Mouse (Mus musculus) myocyte (in vitro differentiated cells): ENCODE measurements around the gene Nelfe.
A peak's percentile ranks its signal among the peaks of the same experiment; 100 is the strongest.

Experiments used
- CEBPB ChIP-seq: IDR thresholded peaks from 2 replicates; pipeline ENCODE4 v1.6.1; 2011; ENCODE audit warnings: mild to moderate bottlenecking, moderate library complexity; ENCODE audit not compliant: poor library complexity, insufficient read depth, severe bottlenecking
- MAX ChIP-seq: IDR thresholded peaks from one replicate; pipeline ENCODE4 v1.6.1; 2011; ENCODE audit warnings: low read depth, mild to moderate bottlenecking, control low read depth
- POLR2A ChIP-seq: IDR thresholded peaks from one replicate; pipeline ENCODE4 v1.6.1; 2011; ENCODE audit warnings: low read depth, mild to moderate bottlenecking, control low read depth, moderate library complexity; ENCODE audit not compliant: insufficient read length
- REST ChIP-seq: IDR thresholded peaks from one replicate; pipeline ENCODE4 v1.6.1; 2011; ENCODE audit warnings: mild to moderate bottlenecking, control low read depth, moderate library complexity; ENCODE audit not compliant: insufficient read depth, insufficient read length
- SRF ChIP-seq: IDR thresholded peaks from one replicate; pipeline ENCODE4 v1.6.1; 2011; ENCODE audit warnings: low read depth; ENCODE audit not compliant: control insufficient read depth, insufficient read length
- USF1 ChIP-seq: IDR thresholded peaks from one replicate; pipeline ENCODE4 v1.6.1; 2011; ENCODE audit warnings: low read depth, mild to moderate bottlenecking, control low read depth, moderate library complexity

DNA sequence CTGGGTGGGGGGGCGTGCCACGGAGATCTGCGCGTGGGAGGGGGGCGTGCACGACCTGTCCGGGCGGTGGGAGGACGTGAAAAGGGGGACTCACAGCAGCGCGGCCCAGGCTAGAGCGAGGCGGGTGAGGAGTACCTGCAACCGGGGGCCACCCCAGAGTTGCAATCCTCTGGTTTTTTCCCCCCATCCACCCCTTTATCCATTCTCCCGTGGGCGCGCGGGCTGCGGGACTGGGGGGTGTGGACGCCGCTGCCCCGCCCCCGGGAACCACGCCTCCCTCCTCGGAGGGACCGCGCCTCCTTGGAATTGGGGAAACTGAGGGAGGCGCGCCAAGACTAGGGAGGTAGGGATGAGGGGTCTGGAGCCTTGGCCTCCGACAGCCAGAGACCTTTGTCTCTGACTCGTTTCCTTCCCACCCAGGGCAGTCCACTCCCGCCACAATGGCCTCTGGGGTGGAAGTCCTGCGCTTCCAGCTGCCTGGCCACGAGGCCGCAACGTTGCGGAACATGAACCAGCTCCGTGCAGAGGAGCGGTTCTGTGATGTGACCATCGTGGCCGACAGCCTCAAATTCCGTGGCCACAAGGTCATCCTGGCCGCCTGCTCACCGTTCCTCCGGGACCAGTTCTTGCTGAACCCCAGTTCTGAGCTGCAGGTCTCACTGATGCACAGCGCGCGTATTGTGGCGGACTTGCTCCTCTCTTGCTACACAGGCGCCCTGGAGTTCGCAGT lies 44.8 kb downstream of the Nelfe start:
- TF ChIP-seq CEBPB: no peak
- TF ChIP-seq USF1: no peak
- no peak for TF ChIP-seq REST
- no peak for TF ChIP-seq SRF
- TF ChIP-seq POLR2A: peak; percentile 10
- no peak for TF ChIP-seq MAX
